Mouse (Mus musculus) MEL-GATA-1-ER (cell line): ENCODE measurements around the gene Abcb8.

Experiments used
- DNase-seq: peaks from one replicate; pipeline ENCODE4 v3.0.0-alpha.2; 2012; ENCODE audit warnings: low read depth; ENCODE audit errors: extremely low read depth

The Abcb8 gene

DNA sequence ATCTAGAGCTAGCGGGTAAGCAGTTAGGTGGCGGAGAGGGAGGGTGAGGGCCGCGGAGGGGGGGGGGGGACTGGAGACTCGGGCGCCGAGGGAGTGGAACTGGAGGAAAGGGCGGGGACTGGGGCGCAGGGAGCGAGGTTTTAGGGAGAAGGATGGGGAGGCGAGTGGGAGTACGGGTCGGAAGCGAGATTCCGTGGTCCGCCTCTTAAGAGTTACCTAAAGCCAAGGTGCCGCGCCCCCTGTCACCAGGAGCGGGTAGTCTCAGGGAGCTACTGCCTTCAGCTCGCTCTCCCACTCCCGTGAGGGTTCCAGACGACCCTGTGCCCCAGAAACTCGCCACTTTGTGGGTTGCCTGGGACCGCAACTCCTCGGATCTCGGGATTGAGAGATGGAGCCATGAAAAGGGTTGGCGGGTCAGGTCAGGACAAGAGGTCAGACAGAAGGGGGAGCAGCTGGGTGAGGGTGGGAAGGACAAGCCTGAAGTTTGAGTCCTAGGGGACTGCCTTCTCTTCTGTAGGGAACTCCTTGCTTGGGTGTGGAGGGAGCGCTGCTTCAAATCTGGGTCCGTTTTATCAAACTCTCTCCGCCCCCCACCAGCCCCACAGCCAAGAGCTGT, 32.1 kb downstream of the Abcb8 start:
- DNase-seq = no peak

- DNase-seq = no peak
Measured at GRCm38 (mm10) chr5:24426037-24426432, 32.6 kb downstream of the Abcb8 start.

DNA sequence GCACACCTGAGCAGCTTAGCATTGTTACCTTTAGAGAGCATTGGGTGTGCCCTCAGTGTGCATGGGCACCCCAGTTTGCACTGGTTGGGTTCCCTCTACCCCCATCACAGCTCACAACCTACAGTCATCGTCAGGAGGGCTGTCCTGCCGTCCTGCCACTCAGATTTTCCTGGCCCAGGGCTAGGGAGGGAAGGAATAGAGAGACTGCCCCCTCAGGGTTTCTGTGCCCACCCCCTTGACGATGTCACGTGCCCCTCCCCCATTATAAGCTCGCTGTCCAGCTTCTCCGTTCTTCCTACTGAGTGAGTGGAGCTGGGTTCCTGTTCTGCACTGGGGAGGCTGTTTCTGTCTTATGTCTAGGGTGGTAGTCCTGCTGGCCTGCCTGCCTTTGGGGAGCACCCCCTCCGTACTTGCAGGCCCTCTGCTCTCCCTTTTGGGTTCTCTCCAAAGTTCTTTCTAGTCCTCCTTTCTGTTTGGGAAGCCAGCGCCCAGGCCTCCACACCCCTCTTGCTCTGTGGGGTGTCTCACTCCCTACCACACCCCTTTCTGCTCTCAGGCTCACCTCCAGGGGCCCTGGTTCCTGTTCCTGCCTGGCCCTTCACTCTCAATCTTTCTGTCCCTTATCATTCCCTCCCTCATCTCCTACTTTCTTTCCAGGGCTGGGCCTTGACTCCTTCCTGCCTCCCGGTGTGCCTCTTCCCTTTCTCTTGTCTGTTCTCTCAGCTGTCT, 33.3 kb downstream of the Abcb8 start:
- DNase-seq = no peak

GRCm38 (mm10) chr5:24427285-24427633, 33.8 kb downstream of the Abcb8 start:
- no peak for DNase-seq

GRCm38 (mm10) chr5:24427981-24428402, 34.5 kb downstream of the Abcb8 start:
- no peak for DNase-seq

GRCm38 (mm10) chr5:24428596-24428995, 35.1 kb downstream of the Abcb8 start:
- DNase-seq = no peak

GRCm38 (mm10) chr5:24433993-24434392, 40.5 kb downstream of the Abcb8 start:
- no peak for DNase-seq

- no peak for DNase-seq
Measured at GRCm38 (mm10) chr5:24441187-24441586, 47.7 kb downstream of the Abcb8 start.

GRCm38 (mm10) chr5:24442029-24442428, 48.6 kb downstream of the Abcb8 start:
- DNase-seq = no peak

- no peak for DNase-seq
Measured at GRCm38 (mm10) chr5:24443204-24443603, 49.7 kb downstream of the Abcb8 start.

GRCm38 (mm10) chr5:24443927-24444326, 50.5 kb downstream of the Abcb8 start:
- no peak for DNase-seq

DNA sequence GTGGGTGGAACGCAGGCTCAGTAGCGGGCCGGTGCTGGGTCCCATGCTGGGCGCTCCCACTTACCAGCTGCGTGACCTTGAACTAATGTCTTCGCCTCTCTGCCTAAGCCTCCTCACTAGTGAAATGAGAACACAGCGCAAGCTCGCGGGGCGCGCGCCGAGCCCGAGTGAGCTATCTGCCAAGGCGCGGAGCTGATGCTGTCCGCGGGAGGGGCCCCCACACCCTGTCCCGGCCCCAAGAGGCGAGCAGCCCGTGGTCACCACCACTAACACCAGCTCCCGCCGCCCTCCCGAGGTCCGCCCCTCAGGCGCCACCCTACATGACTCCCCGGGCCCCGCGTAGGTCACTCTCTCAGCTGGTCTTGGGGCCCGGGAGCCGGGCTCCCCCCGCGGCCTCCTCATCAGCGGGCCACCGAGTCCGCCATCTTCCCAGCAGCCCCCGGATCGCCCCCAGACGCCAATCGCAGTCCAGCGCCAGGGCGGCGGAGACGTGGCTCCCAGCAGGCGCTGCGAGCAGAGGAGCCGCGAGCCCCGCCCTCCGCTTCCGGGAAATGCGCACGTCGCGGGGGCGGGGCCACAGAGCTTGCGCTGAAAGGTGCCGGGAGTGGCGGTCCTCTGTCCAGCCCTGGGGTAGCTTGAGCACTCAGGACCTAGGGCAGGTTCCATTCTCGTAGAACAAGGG, 51.4 kb downstream of the Abcb8 start, which contains the start of gene Fastk:
Fastk (minus strand) TSS at position 542 of the 682 bp plus-strand sequence.
- DNase-seq = no peak

DNA sequence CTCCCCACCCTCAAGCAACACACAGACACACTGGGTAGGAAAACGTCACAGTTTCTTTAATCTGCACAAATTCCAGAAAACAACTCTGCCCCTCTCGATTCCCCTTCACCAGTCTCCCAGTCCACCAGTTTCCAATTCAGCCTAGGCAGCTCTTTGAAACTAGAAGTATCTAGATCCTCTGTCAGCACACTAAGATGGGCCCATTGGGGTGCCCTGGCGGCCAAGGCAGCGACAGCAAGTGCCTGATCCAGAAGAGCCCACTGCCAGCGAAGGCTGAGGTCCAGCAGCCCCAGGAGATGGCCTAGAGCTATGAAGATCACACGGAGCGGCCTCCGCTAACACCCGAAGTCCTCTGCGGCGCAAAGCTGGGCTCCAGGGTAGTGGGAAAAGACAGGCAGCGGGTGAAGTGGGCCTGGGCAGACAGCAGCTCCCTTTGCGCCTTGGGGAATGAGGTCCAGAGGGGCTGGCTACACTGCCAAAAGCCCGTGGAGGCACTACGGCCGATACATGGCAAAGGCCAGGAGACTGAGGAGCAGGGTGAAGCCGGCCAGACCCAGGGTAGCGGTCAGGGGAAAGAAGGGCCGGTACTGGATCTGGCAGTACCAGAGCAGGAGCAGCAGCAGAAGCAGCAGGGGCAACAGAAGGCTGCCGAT, 52.1 kb downstream of the Abcb8 start:
- DNase-seq = no peak

DNA sequence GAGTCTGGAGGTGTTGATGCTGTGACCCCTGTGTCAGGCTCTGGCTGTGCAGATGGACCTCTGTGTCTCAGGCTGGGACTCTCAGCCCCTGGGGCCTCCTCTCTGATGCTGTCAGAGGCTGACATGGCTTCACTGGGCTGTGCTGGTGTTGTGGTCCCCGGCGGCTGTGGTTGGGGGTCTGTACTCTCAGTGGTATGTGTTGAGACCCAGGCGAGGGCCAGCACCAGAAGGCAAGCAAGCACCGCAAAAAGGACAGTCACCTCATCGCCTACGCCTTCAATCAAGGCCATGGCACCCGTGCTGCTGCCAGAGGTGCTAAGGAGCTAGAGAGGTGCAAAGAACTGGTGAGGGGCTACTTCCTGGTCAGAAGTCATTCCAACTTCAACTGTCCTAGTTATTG, 53.2 kb downstream of the Abcb8 start:
- no peak for DNase-seq

DNA sequence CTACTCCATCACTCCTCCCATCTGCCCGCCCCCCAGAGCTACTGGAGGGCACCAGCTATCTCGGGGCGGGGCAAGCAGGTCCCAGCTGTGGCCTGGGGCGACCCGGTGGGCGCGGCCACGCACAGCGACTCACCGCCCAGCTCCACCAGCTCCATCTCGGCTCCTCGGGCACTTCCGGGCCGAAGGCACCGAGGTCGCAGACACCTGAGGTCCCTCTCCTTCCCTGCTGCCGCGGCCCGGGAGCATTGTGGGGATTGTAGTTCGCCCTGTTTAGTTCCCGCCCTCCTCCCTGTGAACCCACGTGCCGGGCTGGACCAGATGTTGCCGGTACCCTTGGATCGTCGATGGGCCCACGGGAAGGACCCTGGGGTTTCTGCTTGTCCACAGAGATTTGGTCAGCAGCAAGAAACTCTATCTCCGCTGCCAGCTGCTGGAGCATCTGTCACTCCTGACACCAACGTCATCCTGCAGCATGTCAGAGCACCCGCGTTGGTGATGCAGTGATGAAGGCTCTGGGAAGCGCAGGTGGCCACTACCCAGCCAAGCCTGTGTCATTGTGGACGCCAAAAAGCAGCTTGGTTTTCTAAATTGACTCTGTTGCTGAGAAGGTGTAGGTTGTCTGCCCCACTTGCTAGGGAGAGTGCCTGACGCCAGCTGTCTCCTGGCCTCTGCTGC, 54.3 kb downstream of the Abcb8 start, which contains the start of gene Tmub1:
Tmub1 (minus strand) TSS at position 231 of the 675 bp plus-strand sequence.
- peak; percentile 88 for DNase-seq

- DNase-seq = peak; percentile 81
Measured at GRCm38 (mm10) chr5:24451264-24452029, 58.0 kb downstream of the Abcb8 start.

- no peak for DNase-seq
Measured at GRCm38 (mm10) chr5:24452030-24452690, 58.7 kb downstream of the Abcb8 start, which contains the start of gene Agap3. Gene Agap3 (plus strand): TSS chr5:24452177.

DNA sequence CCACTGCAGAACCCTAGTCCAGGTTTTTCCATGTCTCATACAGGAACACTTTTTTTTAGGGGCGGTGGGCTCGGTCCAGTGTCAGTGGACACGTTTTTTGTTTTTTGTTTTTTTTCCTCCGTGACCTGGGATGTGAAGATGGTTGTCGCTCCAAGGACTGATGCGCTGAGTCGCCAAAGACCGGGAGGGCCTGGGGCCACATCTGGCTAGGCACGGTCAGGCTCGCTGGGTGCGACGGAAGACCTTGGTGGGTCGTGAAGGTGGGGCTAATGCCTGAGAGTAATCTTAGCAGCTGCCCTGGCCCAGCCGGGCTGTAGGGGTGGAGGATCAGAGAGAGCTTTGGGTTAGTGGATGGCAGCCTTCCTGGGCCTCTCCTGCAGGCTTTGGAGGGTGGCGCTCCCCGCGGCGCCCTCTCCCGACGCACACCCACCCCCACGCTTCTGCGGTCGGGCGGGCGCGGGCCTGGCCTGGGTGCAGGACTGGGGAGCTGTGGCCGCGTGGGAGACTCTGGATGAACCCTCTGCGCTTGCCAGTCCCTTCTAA, 59.3 kb downstream of the Abcb8 start:
- no peak for DNase-seq

- no peak for DNase-seq
Measured at GRCm38 (mm10) chr5:24453283-24453984, 60.0 kb downstream of the Abcb8 start.
